Mouse (Mus musculus): ENCODE results near the gene Mxd4. TPM values are rescaled to one million over a fixed set of nuclear protein-coding genes. Genes with fewer than 3 reads are reported as not detected.

Mxd4 gene
- polyA plus RNA-seq, 1 experiment from 2014 or later = 5.5 TPM

DNA sequence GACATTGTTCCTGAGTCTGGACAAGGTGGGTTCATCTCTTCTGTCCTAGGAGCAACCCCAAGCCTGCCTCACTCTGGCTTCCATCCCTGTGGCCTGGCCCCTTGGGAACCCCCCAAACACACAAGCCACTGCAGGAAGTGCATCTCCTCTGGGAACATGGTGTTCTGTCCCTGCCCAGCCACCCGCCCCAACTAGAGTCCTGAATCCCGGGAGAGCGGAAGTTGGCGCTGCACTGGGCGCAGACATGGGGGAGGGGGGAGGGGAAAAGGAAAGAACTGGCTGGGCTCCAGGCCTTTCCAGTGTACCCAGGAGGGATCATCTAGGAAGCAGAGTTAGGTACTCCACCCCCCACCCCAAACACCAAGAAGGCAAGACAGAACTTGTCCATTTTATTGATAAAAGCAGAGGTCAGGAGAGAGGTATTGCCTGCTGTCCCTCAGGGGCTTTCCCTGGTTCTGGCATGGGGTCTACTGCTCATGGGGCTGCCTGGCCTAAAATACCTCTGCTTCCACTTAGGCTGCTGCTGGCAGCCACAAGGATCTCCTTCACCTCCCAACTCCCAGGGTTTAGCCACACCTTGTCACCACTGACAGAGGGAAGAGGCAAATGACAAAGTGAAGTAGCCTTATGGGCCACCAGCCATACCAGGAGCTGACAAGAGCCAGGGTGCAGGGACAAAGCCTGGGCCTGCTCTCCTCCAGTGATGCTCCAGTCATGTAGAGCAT, 4.2 kb downstream of the Mxd4 start:
- Histone ChIP-seq H3K27ac (no peak overlapping the region), H3K4me2 (no peak overlapping the region), H3K4me1 (peaks cover 15% of the 10 kb centered on the region), H3K9ac (no peak overlapping the region), H3K9me3 (replicated peaks) (no peaks in the 10 kb centered on the region), H3K27me3 (replicated peaks) (no peaks in the 10 kb centered on the region), H3K4me3 (no peak overlapping the region), H3K36me3 (peaks cover 13% of the 10 kb centered on the region; the same call in 1 of the 2 replicates)
- no peak for ATAC-seq
- WGBS (ENCODE audit: insufficient replicate concordance) = 67% methylated on average over 5 of the region's 5 CpGs

DNA sequence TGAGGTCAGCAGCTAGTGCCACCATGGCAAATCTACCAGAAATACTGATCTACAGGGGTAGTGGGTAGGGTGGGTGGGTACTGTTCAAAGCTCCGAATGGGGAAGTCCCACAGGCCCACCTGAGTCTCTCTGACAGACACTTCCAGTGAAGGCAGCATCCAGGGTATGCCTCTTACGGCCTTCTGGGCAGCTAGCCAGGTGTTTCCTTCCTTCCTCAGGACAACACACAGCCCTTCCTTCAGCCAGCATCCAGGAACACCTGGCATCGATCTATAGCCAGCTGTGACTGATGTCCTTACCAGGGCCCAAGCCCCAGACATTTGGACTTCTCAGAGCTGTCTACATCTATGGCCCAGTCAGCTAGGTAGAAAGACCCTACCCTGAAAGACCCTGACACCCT, 5.0 kb downstream of the Mxd4 start:
- no peak overlapping the region for H3K27ac ChIP-seq
- peaks cover 15% of the 10 kb centered on the region for H3K36me3 ChIP-seq
- H3K4me1 ChIP-seq = peaks cover 10% of the 10 kb centered on the region
- H3K9ac ChIP-seq = no peak overlapping the region
- no peak for ATAC-seq
- H3K27me3 ChIP-seq (replicated peaks) = no peaks in the 10 kb centered on the region
- H3K9me3 ChIP-seq (replicated peaks) = no peaks in the 10 kb centered on the region
- no peak overlapping the region for H3K4me2 ChIP-seq
- no peak overlapping the region for H3K4me3 ChIP-seq
- WGBS (ENCODE audit: insufficient replicate concordance) = 47% methylated on average over 3 of the region's 3 CpGs

DNA sequence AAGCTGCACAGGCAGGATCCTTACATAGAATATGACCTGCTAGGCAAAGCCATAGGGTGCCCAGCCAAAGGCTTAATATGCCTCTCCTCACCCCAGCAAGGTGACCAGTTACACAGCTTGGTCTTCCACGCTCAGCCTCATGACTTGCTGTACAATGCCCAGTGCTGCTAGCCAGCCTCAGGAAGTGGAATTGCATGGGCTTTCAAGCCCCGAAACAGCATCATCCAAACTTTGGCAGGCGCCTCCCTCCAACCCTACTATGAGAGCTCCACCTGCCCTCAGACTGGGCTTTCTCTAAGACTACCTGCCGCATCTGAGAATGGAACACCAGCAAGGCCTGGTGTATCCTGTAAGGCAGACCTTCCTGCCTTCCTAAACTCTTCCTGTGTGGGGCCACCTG, 9.7 kb downstream of the Mxd4 start:
- H3K4me1 ChIP-seq = no peaks in the 10 kb centered on the region
- 69% methylated on average over 4 of the region's 4 CpGs for WGBS (ENCODE audit: insufficient replicate concordance)
- no peak overlapping the region for H3K4me3 ChIP-seq
- no peaks in the 10 kb centered on the region for H3K27me3 ChIP-seq (replicated peaks)
- no peak overlapping the region for H3K4me2 ChIP-seq
- H3K9me3 ChIP-seq (replicated peaks) = no peaks in the 10 kb centered on the region
- H3K9ac ChIP-seq = no peak overlapping the region
- no peak for ATAC-seq
- H3K36me3 ChIP-seq = peaks cover 26% of the 10 kb centered on the region
- no peak overlapping the region for H3K27ac ChIP-seq

DNA sequence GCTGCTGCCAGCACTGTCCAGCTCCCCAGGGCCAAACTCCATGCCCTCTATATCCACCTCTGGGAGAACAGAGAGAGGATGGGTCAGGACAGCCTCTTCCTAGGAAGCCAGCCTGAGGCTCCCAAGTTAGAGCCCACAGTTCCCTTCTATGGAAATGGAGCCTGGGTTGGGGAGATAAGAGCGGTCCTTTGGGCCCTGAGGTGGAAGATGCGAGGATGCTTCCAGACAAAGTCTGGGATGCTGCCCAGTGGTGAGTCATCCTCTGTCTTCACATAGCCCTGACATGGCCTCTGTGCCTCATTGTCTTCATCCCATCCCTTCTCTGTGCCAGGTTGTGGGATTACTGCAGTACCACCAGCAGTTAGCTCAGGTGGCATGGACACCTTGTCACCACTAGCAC, 10.4 kb downstream of the Mxd4 start:
- Histone ChIP-seq H3K4me1 (no peaks in the 10 kb centered on the region), H3K4me3 (no peak overlapping the region), H3K9ac (no peak overlapping the region), H3K27me3 (replicated peaks) (no peaks in the 10 kb centered on the region), H3K9me3 (replicated peaks) (no peaks in the 10 kb centered on the region), H3K4me2 (no peak overlapping the region), H3K36me3 (peaks cover 26% of the 10 kb centered on the region), H3K27ac (no peak overlapping the region)
- 82% methylated on average over 2 of the region's 2 CpGs for WGBS (ENCODE audit: insufficient replicate concordance)
- ATAC-seq = no peak

DNA sequence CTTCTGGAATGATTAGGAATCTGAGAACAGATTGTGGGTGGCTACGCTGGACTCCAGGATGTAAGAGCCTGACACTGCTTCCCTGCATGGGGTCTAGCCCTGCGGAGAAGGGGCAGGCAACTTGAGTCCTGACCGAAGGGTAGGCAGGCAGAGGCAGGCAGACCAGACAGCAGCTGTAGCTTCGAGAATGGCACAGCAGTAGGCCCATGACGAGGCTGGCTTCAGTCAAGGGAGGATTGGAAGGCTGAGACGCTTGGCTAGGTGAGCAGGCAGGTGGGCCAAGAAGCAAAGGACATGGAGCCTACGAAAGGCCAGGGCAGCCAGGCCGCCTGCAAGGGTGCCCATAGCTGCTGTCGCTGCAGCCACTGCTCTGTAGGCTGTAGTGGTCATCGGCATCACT, 10.8 kb downstream of the Mxd4 start:
- Histone ChIP-seq H3K4me2 (no peak overlapping the region), H3K9me3 (replicated peaks) (no peaks in the 10 kb centered on the region), H3K27ac (no peak overlapping the region), H3K27me3 (replicated peaks) (no peaks in the 10 kb centered on the region), H3K4me1 (no peaks in the 10 kb centered on the region), H3K36me3 (peaks cover 26% of the 10 kb centered on the region), H3K4me3 (no peak overlapping the region), H3K9ac (no peak overlapping the region)
- WGBS (ENCODE audit: insufficient replicate concordance) = 77% methylated on average over 10 of the region's 10 CpGs
- ATAC-seq = no peak

DNA sequence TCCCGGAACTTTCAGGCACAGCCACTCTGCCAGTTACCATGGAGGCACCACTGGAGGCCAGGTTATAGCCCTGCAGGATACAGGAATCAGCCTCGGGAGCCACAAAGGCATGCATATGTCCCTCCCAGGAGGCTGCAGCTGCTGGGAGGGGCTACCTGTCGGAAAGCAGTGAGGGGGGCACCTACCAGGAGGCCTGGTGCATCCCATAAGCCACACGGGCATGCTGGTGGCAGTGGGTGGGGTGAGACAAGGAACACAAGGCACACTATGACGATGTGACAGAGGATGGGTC, 12.2 kb downstream of the Mxd4 start:
- Histone ChIP-seq H3K9me3 (replicated peaks) (no peaks in the 10 kb centered on the region), H3K4me2 (no peak overlapping the region), H3K9ac (no peak overlapping the region), H3K27ac (no peak overlapping the region), H3K4me3 (no peak overlapping the region), H3K4me1 (peaks cover 4% of the 10 kb centered on the region; the same call in 1 of the 2 replicates), H3K27me3 (replicated peaks) (no peaks in the 10 kb centered on the region), H3K36me3 (peaks cover 20% of the 10 kb centered on the region)
- ATAC-seq = no peak
- 52% methylated on average over 5 of the region's 5 CpGs for WGBS (ENCODE audit: insufficient replicate concordance)

DNA sequence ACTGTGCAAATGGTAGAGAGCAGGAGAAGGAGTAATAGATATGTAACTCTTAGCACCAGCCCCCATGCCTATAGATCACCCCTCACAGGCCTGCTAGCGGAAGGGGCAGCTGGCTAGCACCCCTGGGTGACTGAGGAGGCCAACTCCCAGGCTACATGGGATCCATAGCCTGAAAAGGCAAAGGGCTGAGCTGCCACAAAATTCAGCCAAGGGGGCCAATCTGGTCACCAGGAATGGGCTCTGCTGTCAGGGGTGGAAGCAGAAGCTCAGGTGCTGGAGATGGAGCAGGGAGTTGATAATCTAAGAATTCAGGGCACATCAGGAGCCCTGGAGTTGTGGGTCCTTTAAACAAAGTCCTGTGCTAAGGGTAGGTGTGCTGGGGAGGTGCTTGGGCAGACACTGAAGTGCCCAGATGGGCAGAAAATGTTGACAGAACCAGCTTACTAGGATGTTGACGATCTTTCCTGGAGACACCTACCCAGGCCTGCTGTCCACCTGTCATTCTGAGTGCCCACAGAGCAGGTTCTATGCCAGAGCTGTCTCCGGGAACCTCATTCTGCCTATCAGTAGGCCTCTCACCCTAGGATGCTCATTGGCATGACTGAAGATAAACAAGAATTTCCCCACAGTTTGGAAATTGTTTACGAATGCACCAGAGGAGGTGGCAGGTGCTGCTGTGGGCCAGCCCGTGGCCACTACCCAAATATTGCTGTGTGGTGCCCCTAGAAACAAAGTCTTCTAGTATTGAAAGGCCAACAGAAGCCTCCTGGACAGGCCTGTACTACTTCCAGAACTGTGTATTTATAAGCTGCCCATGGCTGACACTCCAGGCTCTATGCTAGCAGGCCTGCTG, 12.7 kb downstream of the Mxd4 start:
- Histone ChIP-seq H3K4me1 (peaks cover 10% of the 10 kb centered on the region), H3K9ac (no peak overlapping the region), H3K27ac (no peak overlapping the region), H3K4me3 (no peak overlapping the region), H3K9me3 (replicated peaks) (no peaks in the 10 kb centered on the region), H3K27me3 (replicated peaks) (no peaks in the 10 kb centered on the region), H3K36me3 (peaks cover 15% of the 10 kb centered on the region), H3K4me2 (no peak overlapping the region)
- ATAC-seq = no peak
- 69% methylated on average over 5 of the region's 5 CpGs for WGBS (ENCODE audit: insufficient replicate concordance)

DNA sequence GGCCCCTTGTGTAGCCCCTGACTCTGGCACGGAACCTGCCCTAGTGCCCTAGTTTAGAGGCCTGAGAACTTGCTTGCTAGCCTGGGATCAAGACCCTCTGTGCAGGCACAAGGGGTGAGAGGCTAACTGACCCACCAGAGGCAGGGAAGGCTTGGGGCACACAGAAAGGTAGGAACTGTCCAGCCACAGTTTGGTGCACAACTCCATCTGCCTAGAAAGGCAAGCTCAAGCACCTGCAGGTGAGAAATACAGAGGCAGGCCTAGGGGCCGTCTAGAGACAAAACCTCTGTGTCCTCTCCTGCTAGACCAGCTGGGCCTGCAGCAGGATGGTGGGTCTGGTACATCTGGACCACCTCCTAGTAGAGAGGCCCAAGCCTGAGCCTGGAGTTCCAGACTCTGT, 13.5 kb downstream of the Mxd4 start:
- Histone ChIP-seq H3K27me3 (replicated peaks) (no peaks in the 10 kb centered on the region), H3K4me3 (no peak overlapping the region), H3K9me3 (replicated peaks) (no peaks in the 10 kb centered on the region), H3K36me3 (peaks cover 15% of the 10 kb centered on the region), H3K4me2 (no peak overlapping the region), H3K4me1 (peaks cover 12% of the 10 kb centered on the region), H3K9ac (no peak overlapping the region), H3K27ac (no peak overlapping the region)
- 77% methylated on average over 2 of the region's 2 CpGs for WGBS (ENCODE audit: insufficient replicate concordance)
- ATAC-seq = no peak

DNA sequence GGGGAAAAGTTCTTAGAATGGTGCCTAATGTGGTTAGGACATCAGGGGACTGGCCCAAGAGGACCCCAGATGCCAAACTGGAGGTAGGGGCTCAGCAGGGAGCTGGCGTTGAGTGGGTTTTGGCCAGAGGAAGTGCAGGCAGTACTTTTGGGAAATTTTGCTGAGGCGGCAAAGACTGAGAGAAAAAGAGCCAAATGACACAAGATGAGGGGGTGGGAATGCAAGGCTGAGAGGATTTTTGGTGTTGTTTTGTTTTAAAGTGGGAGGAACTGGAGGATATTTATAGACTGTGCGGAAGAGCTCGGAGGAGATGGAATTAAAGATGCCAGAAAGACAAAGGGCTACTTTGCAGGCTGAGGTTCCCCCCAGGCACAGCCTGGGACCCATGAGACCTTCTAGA, 16.8 kb downstream of the Mxd4 start:
- WGBS (ENCODE audit: insufficient replicate concordance) = 54% methylated on average over 4 of the region's 4 CpGs
- Histone ChIP-seq H3K4me1 (peaks cover 25% of the 10 kb centered on the region), H3K27ac (peak overlapping the region; percentile 86; the same call in 1 of the 2 replicates), H3K4me3 (no peak overlapping the region), H3K9me3 (replicated peaks) (no peaks in the 10 kb centered on the region), H3K9ac (no peak overlapping the region), H3K4me2 (no peak overlapping the region), H3K36me3 (peaks cover 5% of the 10 kb centered on the region), H3K27me3 (replicated peaks) (no peaks in the 10 kb centered on the region)
- ATAC-seq = no peak

DNA sequence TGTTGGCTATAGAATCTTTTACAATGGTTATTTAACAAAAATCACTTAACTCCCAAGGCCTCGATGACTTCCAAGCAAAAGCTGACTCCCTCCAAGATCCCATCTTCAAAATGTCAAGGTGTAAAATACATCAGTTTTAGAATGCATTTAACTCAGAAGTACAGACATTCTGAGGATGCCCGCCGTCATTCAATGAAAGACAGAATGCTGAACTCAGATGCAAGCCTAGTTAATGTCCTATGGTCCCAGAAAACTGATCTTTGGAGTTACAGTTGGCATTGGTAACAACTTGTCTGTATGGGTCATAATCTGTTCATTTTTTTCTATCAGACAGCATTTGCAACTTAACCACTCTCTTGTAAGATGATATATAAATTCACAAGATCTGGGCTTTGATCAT, 17.6 kb downstream of the Mxd4 start:
- peak overlapping the region; percentile 69 for H3K9ac ChIP-seq
- no peak for ATAC-seq
- H3K9me3 ChIP-seq (replicated peaks) = no peaks in the 10 kb centered on the region
- H3K4me1 ChIP-seq = peaks cover 32% of the 10 kb centered on the region
- no peaks in the 10 kb centered on the region for H3K27me3 ChIP-seq (replicated peaks)
- H3K4me2 ChIP-seq = peak overlapping the region; percentile 77
- H3K4me3 ChIP-seq = peak overlapping the region; percentile 85
- peak overlapping the region; percentile 86 for H3K27ac ChIP-seq
- WGBS (ENCODE audit: insufficient replicate concordance) = 52% methylated on average over 3 of the region's 3 CpGs
- H3K36me3 ChIP-seq = peaks cover 6% of the 10 kb centered on the region

DNA sequence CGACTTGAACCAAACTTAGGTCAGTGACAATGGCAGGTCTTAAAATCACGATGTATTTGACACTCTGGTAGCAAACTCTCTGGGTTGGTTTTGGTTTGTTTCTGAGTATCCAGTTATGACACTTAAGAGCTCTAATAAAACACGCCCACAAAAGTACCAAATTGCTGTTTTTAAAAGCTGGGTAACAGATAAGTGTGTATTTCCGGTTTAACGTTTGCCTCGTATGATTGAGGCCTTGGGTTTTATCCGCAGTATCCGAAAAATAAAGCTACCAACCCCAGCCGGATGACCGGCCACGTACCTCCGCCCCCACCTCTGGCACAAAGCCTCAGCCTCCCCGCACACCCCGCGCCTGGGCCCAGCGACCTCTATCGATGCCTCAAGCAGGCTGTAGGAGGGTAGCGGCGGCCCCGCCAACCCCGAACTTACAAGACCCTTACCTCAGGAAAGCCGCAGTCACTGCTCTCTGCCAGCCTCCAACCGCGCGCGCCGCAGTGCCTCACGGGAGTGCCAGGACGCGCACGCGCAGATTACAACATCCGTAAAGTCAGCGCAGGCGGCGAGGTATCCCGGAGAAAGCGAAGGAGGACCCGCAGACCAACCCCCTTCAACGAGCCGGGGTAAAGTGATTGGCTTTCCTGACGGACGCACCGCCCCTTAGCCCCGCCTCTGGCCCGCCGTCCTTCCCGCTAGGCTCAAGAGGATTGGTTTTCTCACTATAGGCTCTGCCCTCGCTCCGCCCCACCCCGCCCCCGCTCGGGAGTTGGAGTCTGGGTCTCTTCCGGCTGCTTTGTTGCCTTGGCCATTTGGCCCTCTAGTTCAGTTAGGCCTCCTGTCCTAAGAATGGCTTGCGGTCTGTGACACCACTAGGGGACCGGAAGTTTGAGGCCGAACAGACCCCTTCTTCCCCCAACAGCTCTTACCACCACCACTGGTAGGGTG, 18.3 kb downstream of the Mxd4 start, which contains the start of the genes Poln and Haus3:
Gene Poln (minus strand): TSS at position 499 of the 942 bp plus-strand sequence.
Gene Haus3 (minus strand): TSS at position 578 of the 942 bp plus-strand sequence.
- Histone ChIP-seq H3K9me3 (replicated peaks) (no peaks in the 10 kb centered on the region), H3K36me3 (peaks cover 13% of the 10 kb centered on the region), H3K4me3 (peak within 1 kb of the TSS; percentile 85), H3K27ac (peak within 1 kb of the TSS; percentile 93), H3K4me2 (peak within 1 kb of the TSS; percentile 77), H3K27me3 (replicated peaks) (no peaks in the 10 kb centered on the region), H3K4me1 (peaks cover 39% of the 10 kb centered on the region), H3K9ac (peak within 1 kb of the TSS; percentile 92)
- WGBS (ENCODE audit: insufficient replicate concordance) = under 1% methylated on average over 57 of the region's 57 CpGs
- peak; percentile 99 for ATAC-seq

All from liver, embryonic 12.5 days (tissue).